Mouse (Mus musculus): ENCODE data around the gene Icam4.

The Icam4 gene
- long read RNA-seq, experiment 1, partial matches to known transcripts, result 0 of 6 reads
- long read RNA-seq, experiment 1, other reads (novel, unspliced or antisense), result 0 of 6 reads
- long read RNA-seq, experiment 2, partial matches to known transcripts, result 0 of 6 reads
- long read RNA-seq, experiment 2, other reads (novel, unspliced or antisense), result 0 of 6 reads

- intact Hi-C loops (cut with DNase I), result loop anchor here (5.0 kb wide), 1 partner anchor 108 kb away; no protein-coding TSS in a partner anchor
Observed at GRCm38 (mm10) chr9:21029291-21030054, at the start of gene Icam4. Gene Icam4 (plus strand): TSS chr9:21029373.

- intact Hi-C loops (cut with DNase I), result loop anchor here (5.0 kb wide), 1 partner anchor 37 kb away; no protein-coding TSS in a partner anchor
Observed at GRCm38 (mm10) chr9:20979769-20980168, 49.4 kb upstream of the Icam4 start.

GRCm38 (mm10) chr9:20982171-20982570, 47.0 kb upstream of the Icam4 start:
- intact Hi-C loops (cut with DNase I), result no loop called here

GRCm38 (mm10) chr9:20983169-20983568, 46.0 kb upstream of the Icam4 start:
- intact Hi-C loops (cut with DNase I), result no loop called here

DNA sequence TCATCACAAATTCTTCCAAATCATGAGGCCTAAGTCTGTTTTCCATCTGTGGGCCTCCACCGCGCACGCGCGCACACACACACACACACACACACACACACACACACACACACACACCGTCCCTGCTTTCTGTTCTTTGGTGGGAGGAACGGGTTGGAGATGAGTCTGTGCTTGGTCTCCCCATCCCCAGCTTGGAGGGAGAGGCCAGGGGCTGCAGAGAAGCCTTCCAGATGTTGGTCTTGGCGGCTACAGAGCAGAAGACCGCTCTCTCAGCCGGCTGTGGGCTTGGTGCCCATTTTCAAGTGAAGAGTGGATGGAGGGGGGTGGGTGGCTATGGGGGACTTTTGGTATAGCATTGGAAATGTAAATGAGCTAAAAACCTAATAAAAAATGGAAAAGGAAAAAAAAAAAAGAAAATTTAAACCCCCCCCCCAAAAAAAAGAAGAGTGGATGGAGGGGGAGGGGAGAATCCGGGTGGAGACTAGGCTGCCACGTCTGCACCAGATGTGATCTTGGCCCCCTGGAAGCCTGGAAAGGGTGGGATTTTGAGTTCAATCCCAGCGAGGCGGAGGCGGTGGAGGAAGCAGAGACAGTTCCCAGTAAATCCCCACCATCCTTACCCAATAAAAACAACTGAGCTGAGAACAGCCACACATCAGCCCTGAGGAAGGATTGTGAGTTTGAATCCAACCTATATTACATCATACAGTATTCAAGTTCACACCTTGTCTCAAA, 42.1 kb upstream of the Icam4 start:
- intact Hi-C loops (cut with DNase I), result no loop called here

DNA sequence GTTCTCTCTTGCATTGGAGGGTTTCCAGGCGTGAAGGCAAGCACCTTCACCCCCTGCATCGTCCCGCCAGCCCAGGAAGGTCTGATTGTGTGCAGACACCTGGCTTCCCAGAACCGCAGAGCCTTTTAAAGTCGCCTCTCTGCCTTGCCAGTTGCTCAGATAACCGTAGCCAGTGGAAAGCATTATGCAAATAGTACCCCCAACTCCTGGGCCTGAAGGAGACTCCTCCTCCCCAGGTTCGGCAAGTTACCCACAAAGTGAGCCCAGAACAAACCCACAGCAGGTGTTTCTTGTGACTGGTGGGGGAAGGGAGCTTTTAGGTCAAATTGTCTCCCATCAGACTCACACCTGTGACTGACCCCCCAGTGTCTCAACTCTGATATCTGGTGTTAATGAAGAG, 41.2 kb upstream of the Icam4 start:
- intact Hi-C loops (cut with DNase I), result no loop called here

DNA sequence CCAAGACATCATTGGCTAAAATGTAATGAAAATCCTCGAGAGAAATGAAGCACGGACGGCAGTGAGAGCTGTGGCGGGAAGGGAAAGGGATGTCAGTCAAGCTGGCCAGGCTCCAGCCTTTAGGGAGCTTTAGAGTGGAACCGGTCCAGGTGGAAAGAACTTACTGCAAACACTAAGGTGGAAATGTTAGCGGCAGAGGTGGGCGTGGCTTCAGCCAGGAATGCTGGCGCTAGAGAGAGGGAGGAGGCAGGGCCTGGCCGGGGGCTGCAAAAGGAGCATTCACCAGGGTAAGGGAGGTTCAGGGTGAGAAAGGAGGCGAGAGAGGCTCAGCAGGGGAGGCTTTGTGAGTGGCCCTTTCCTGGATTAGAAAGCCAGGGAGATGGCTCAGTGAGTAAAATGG, 38.3 kb upstream of the Icam4 start:
- intact Hi-C loops (cut with DNase I), result no loop called here

- intact Hi-C loops (cut with DNase I), result no loop called here
Observed at GRCm38 (mm10) chr9:20991587-20991986, 37.6 kb upstream of the Icam4 start.

GRCm38 (mm10) chr9:20993165-20993898, 35.8 kb upstream of the Icam4 start:
- intact Hi-C loops (cut with DNase I), result no loop called here

DNA sequence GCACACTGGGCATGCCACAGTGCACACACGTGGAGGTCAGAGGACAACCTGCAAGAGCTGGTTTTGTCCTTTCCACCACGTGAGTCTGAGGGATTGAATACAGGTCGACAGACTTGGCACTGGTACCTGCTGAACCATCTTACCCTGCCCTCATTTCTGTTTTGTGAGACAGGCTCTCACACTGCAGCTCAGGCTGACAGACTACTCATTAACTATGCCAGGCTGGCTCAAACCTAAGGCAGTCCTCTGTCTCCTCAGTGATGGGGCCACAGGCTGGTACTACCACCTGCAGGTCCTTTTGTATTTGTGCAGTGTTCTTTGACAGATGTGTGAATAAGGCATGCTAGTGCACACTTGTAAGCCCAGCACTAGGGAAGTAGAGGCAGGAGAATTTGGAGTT, 34.1 kb upstream of the Icam4 start:
- intact Hi-C loops (cut with DNase I), result loop anchor here (5.0 kb wide), 2 partner anchors 78 to 93 kb away; no protein-coding TSS in a partner anchor

DNA sequence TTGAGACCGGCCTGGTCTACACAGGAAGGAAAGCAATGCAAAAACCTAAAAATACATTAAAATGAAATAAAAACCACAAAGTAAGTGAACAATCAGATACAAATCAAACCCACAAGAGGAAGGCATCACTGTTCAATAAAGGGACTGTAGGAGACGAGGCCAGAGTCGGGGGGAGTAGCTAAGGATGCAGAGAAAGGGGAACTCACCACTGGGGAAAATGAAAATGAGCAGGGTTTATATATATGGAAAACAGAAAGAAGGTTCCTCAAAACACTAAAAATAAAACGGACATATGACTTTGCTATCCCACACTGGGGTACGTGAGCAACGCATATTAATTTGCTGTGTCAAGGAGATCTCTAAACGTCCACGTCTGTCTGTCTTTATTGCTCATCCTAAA, 32.1 kb upstream of the Icam4 start:
- intact Hi-C loops (cut with DNase I), result loop anchor here (5.0 kb wide), 2 partner anchors 80 to 95 kb away; no protein-coding TSS in a partner anchor

- intact Hi-C loops (cut with DNase I), result loop anchor here (5.0 kb wide), 2 partner anchors 81 to 96 kb away; no protein-coding TSS in a partner anchor
Observed at GRCm38 (mm10) chr9:20998337-20998736, 30.8 kb upstream of the Icam4 start.

DNA sequence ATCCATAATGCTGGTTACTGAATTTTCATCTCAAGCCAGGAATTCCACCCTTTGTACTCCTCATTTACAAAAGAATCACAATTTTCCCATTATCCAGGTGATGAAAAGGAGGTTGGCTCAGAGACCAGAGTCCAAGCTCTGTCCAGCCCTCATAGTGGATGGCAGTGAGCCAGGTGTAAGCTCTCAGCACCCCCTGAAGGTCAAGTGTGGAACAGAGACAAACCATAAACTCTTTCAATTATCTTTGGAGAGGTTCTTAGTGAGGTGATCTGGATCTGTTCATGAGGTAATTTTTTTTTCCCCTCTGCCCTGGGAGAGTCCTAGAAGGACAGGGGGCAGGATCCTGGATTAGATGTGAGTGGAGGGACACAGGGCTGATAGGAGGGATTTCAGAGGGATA, 28.4 kb upstream of the Icam4 start:
- intact Hi-C loops (cut with DNase I), result no loop called here

GRCm38 (mm10) chr9:21001651-21002200, 27.4 kb upstream of the Icam4 start:
- intact Hi-C loops (cut with DNase I), result no loop called here

DNA sequence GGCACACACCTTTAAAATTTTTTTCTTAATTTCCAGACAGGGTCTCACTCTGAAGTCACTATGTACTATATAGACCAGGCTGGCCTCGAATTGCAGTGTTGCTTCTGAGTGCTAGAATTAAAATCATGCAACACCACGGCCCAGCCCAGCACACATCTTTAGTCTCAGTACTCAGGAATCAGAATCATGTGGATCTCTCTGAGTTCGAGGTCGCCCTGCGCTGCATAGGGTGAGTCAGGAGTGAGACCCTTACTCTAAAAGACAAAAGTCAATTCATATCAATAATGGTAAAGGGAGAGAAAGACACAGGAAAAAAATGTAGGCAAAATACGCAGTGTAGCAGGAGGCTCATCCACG, 26.9 kb upstream of the Icam4 start:
- intact Hi-C loops (cut with DNase I), result no loop called here

DNA sequence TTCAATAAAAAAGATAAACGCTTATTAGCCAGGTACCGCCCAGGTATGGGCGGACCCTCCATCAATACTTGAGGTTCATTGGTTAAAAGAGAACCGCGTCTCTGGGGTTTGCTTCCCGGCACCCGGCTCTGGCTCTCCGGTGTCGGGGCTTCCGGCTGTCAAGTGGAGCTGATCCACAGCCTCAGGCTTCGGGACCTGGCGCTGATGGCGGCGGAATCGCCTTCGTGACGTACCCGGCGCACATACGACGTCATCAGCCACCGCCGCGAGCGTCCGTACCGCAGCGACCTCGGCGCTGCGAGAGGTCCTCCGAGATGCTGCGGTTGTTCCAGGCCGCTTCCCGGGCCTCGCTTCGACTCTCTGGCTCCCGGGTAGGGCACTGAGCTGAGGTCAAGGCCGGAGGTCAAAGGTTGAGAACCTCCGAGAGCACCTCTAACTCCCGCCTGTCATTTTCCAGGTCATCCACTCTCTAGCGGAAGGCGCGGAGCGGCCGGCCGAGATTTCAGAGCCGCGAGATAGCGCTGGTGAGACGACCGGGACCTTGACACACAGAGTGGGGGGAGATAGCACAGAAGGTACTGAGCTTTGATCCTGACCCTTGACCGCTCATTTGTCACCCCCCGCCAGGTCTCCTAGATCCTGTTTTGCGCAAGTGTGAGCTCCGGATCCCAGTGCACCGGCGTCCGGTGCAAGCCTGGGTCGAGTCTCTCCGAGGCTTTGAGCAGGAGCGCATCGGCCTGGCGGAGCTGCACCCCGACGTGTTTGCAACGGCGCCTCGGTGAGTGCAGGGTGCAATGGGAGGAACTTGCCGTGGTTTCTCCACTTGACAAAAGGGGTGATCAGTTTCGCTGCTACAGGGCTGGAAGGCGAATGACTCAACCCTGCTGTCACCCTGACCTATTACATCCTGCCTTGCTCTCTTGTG, 26.3 kb upstream of the Icam4 start, which contains the start of gene Mrpl4:
Mrpl4 (plus strand) TSS at position 112 of the 925 bp plus-strand sequence.
- intact Hi-C loops (cut with DNase I), result no loop called here

GRCm38 (mm10) chr9:21007313-21007952, 21.7 kb upstream of the Icam4 start:
- intact Hi-C loops (cut with DNase I), result no loop called here

DNA sequence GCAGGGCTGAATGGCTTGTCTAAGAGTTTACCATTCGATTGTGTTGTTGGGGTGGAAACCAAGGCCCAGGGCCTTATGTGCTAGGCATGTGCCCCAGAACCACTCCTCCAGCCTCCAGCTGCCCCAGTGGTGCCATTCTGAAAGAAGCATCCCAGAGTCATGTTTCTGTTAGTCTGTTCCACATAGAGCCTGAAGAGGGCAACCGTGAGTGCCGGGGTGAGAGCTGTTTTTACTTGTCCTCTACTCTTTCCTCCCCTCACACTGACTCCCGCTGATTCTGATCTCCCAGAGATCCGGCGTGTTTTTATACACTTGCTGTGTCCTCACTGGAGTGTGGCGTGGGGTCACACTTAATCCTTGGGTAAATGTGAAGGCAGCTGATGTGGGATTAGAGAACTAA, 21.2 kb upstream of the Icam4 start:
- intact Hi-C loops (cut with DNase I), result no loop called here

GRCm38 (mm10) chr9:21010362-21010761, 18.8 kb upstream of the Icam4 start:
- intact Hi-C loops (cut with DNase I), result no loop called here

Measured in adrenal gland (tissue).